Mouse (Mus musculus): ENCODE data around the gene Plekhm1.

Plekhm1 gene

DNA sequence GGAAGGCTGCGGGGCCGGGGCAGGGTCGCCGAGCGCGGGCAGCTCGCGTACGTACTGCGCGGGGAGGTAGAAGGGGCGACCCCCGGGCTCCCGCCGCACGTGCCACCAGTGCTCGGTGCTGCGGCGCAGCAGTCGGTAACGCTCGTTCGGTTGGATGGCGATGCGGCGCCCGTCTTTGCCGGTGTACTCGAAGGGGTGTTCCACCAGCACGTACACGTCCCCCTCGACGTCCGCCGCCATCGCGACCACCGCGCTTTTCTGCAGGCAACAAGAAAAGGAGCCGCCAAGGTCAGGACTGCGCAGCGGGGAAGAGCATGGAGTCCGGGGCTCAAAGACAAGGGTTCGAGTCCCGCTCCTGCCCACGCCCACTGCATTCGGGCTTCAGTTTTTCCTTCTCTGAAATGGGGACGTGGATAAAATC is 51.8 kb downstream of the Plekhm1 start:
- 5% methylated on average over 47 of the region's 48 CpGs for WGBS

DNA sequence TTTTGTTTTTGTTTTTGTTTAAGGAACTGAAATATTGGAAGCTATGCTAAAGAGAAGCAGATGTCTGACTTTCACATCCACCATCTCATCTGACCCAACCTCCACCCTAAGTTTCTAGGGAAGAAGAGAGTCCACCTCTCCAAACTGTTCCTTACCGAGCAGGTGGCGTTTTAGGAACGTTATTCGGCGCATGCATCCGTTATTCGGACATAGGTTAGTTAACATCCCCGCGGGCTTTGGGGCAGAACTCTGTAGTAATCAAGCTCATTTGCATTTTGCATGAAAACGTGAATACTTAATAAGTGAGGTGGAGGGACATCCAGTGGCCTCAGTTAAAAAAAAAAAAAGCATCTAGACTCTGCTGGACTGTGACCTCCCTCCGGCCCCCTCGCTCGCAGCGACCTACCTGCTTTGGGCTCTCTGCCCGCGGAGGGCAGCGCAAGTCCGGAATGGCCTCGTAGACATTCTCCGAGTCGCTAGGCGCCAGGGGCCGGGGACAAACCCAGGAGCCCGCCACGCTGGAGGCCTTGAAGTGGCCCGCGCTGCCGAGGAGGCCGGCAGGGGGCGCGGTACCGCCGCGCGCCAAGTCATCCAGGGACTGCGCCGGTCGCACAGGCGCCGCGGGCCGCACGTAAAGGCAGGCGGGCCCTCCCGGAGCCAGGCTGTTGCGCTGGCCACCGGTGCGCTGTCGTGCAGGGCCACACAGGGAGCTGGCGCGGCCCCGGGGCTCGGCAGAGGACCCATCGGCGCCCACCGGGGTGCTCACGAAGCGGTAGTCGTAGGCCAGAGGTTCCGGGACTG is 52.4 kb downstream of the Plekhm1 start:
- WGBS = 4% methylated on average over 60 of the region's 60 CpGs

DNA sequence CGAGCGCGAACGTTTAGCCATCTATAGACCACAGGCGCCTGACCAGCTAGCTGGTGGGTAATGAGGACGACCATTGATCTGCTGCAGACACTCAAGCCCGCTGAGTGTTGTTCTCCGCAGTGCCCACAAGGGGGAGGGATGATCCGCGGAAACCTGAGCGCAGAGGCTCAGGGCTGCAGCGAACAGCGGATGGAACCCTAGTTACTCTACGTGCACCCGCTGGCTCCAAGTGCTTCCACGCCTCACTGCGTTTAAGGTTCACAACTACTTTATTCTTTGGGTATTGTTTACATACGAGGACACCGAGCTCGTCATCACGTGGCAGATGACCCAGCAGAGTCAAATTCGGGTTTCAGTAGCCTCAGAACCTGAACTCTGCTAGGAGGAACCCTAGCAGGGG is 53.4 kb downstream of the Plekhm1 start:
- WGBS = 6% methylated on average over 22 of the region's 22 CpGs

DNA sequence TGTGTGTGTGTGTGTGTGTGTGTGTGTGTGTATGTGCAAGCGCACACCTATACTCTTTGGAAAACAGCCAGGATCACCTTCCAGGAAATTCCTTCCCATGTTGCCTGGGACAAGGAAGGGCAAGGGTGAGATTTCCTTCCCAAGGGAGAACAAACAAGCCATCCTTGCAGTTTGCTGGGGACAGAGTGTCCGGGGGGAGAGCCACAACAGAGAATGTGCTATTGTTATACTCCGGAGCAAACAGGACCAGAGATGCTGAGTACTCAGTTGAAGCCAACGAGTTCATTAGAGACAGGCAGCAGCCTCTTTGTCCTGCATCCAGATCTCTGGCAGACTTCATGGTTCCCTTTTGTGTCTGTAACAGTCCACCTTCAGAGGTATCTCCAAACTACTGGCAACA is 54.2 kb downstream of the Plekhm1 start:
- 54% methylated on average over 4 of the region's 4 CpGs for WGBS

DNA sequence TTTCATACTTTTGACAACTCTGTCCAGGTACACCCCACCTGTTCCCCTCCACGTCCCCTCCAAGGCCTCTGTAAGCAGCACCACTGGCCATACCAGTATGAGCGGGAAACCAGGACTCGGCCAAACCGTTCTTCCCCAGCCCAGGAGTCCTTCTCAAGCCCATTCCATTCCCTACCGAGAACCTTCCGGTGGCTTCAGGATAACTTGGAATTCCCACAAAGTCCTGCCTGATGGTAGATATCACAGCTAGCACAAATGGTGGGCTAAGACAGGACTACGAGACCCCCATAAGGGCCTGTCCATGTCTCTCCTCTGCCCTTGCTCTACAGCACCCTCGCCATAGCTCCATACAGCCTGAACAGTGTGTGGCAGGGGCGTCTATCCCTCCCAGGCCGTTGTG is 54.8 kb downstream of the Plekhm1 start:
- 95% methylated on average over 10 of the region's 10 CpGs for WGBS

GRCm38 (mm10) chr11:103356938-103357670 is 55.4 kb downstream of the Plekhm1 start:
- 95% methylated on average over 16 of the region's 16 CpGs for WGBS

DNA sequence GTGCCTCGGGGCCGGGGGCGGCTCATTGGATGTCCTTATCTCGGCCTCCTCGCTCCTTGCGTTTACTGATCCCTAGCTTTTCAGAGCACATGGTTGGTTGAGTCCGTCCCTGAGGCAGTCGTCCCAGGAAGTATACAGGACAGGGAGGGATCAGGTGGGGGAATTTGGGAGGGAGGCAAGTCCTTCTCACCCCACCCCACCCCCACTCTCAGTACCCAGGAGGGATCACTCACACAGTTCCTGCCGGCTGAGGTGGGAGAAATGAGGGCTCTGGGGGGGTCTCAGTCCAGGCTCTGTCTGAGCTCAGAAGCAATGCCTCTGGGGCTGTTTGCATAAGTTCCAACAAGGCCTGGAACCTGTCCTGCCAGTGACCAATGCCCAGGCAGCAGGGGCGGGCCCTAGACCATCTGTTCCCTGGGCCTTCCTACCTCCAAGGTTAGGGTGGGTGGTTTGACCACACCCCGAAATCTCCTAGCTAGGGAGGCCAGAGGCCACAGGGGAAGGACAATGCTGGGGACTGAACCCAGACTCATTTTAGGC is 56.4 kb downstream of the Plekhm1 start:
- 64% methylated on average over 11 of the region's 11 CpGs for WGBS

- 52% methylated on average over 11 of the region's 11 CpGs for WGBS
Observed at GRCm38 (mm10) chr11:103355251-103355650, 57.2 kb downstream of the Plekhm1 start.

GRCm38 (mm10) chr11:103354033-103354432 is 58.5 kb downstream of the Plekhm1 start:
- WGBS = 75% methylated on average over 3 of the region's 3 CpGs

DNA sequence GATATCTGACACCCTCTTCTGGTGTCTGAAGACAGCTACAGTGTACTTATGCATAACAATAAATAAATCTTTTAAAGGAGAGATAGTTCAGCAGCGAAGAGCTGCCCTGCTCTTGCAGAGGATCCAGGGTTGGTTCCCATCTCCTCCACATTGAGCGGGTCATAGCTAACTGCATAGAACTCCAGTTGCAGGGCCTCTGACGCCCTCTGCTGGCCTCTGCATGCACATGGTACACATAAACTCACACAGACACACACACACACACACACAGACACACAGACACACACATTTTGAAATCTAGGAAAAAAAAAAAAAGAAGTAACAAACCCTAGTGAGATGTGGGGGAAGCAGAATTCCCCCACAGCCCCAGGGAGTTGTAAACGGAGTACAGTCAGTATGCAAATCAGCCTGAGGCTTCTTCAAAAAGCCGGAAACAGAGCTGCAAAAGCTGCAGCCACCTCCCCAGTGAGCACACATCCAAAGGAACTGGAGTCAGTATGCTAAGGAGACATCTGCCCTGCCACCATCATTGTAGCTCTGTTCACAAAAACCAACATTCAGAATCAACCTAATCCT is 60.2 kb downstream of the Plekhm1 start:
- WGBS = 75% methylated on average over 5 of the region's 5 CpGs

DNA sequence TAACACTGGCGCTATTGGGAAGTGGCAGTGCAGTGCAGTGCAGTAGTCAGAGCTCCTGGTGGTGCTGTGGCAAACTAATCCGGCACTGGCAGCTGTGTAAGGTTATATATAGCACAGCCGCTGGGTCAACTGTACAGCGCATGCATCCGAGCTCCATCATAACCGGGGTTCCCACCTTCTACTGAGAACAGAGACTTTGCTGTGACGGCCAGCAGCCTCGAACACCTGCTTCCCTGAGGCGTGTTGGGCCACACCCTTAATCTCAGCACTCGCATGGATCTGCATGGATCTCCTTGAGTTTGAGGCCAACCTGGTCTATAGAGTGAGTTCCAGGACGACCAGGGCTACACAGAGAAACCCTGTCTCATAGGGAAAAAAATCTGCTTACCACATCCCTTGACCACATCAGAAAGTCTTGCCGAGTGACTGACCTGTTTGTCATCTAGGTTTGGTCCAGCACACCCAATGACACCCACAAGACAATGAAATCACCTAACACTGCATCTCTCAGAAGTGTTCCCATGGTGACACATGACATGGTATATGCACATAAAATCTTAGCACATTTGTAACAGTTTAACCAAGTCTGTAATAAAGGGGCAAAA is 61.7 kb downstream of the Plekhm1 start:
- WGBS = 85% methylated on average over 12 of the region's 12 CpGs

GRCm38 (mm10) chr11:103349699-103350098 is 62.8 kb downstream of the Plekhm1 start:
- WGBS = 78% methylated on average over 2 of the region's 2 CpGs

GRCm38 (mm10) chr11:103346657-103347056 is 65.8 kb downstream of the Plekhm1 start:
- WGBS = 59% methylated on average over 5 of the region's 5 CpGs

GRCm38 (mm10) chr11:103346236-103346635 is 66.3 kb downstream of the Plekhm1 start:
- 73% methylated on average over 7 of the region's 7 CpGs for WGBS

DNA sequence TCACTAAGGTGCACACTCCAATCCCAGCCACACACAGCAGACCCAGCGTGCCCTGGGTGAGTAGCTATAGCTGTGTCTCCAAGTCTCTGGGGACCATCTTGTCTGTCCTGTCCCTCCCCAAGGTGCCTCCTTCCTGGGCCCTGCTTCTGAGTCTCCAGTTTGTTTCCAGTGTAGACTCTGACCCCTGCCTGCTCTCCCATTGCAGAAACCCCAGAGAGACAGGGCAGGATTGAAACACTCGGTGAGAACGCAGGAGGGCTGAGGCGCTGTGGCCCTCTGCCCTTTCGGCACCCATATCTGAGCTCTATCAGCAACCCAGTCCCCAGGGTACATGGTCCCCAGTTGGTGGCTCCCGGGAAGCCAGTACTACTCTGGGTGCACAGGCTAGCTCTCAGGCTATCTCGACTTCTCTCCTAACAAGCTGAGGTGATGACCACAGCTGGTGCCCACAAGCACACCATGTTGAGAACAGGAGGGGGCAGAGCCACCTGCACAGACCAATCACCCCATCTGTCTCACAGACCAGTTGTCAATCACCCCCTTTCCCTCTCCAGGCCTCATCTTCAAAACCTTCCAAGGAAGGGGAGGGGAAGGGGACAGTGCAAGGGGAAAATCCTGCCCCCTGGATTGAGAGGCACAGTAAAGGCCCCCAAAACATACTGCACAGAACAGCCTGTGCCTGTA is 66.9 kb downstream of the Plekhm1 start:
- WGBS = 88% methylated on average over 7 of the region's 7 CpGs

DNA sequence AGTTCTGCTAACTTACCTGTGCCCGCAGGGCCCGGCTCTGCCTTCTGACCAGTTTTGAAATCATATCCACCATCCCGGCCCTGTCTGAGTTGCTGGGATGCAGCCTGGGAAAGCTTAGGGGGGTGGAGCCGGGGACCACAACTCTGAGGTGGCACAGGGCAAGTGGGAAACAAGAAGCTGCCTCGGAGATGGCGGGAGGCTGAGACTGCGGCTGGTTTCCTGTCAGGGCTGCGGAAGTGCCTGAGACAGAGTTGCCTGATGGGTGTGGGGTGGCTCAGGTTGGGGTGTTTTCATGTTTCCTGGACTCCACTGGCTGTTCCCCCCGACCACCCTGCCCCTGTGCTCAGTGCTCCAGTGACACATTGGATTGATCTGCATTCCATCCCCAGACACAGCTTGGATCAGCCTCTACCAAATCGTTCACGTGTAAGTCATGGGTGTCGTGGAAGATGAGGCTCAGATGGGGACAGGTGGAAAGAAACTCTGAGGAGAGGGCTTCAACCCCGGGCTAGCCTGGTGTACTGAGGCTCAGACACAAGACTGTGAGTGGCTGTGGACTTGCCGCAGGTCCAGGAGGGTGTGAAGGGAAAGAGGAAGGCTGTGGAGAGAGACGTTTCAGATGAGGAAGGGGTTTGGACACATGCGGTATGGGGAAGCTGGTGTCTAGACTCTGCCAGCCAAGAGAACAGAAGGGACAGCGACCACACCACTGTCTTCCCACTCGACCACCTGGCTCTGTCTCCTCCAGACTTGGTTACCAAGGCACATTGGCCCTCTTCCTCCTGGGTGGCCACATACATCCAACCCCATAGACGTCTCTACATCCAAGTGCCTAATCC is 67.8 kb downstream of the Plekhm1 start:
- 73% methylated on average over 19 of the region's 19 CpGs for WGBS

DNA sequence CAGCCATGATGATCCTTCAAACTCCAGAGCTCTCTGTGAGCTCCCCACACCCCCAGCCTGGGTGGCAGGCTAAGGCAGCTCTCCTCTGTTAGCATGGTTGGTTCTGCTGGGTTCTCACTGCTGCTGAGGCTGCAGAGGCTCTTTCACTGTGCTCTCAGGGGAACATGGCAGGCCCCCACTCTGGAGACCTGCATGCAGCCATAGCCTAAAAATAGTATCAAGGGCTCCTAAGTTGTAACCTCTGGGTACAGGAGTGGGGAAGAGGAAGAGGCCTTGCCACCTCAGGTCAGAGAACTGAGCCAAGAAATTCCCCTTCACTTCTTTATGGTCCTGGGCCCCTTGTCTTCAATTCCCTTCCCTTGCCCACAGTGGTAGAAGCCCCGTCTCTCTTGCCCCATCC is 68.6 kb downstream of the Plekhm1 start:
- WGBS = 83% methylated on average over 1 of the region's 1 CpGs

DNA sequence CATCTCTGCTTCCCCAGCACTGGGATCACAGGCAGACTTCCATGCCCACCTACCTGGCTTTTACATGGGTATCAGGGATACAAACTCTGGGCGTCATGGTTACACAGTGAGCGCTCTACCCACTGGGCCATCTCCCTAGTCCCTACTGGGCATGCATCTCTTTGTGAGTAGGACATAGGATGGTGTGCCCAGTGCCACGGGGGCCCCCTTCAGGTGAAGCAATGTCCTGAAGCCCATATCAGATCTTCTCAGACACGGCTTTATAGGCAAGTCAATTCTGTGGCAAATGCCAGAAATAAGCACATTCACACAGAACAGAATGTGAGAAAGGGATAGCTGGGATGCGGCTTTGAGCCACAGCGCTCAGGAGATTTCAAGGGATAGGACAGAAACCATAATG is 69.4 kb downstream of the Plekhm1 start:
- 79% methylated on average over 6 of the region's 6 CpGs for WGBS

DNA sequence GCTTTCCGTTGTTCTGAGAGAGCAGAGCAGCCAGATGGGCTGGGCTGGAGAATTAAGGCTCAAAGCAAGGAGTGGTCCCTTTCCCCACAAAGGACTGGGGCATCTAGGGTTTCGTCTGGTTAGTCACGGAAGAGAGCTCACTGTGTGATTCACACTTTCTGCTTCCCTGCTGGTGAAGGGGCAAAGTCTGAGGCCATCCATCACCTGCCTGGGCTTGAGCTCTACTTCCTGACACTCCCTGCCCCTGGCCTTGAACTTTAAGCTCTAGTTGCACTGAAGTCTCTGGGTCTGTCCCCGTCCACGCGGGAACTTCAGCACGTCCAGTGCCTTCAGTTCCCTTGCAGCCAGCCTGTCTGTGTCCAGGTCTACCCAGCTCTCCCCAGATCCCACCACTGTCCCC is 71.8 kb downstream of the Plekhm1 start:
- 78% methylated on average over 7 of the region's 7 CpGs for WGBS

DNA sequence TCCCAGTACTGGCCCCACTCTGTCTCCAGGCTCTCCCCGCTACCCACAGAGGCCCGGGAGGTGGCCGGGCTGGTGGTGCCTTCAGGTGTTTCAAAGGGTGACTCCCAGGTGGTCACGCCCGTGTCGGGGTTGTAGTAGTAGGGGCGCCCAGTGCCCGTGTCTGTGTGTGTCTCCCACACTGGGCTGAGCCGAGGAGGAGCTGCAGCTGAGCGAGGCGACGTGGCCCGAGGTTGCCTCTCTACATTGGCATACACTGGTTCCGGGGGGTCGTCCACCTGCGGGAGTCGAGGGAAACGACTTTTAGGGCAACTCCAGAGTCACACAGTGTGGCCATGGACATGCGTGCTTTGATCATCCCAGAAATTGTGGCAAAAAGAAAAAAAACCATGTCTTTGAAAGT is 72.4 kb downstream of the Plekhm1 start:
- 75% methylated on average over 19 of the region's 19 CpGs for WGBS
